Mouse (Mus musculus) lung, adult 2 months (tissue): Measurements from ENCODE around the gene Olfr995. TPM values are rescaled to one million over a fixed set of nuclear protein-coding genes. Genes with fewer than 3 reads are reported as not detected.

Experiments
- DNase-seq: peaks from one replicate; pipeline ENCODE4 v3.0.0; 2022
- H3K4me1 ChIP-seq: fragments of 200-500 bp; 2 replicates; pipeline ENCODE4 v1.6.1; 2011; ENCODE audit warnings: low read length; ENCODE audit not compliant: control insufficient read depth, insufficient read depth
- H3K4me3 ChIP-seq: fragments of 200-500 bp; replicated peaks from 2 replicates; pipeline ENCODE3; 2011; ENCODE audit warnings: low read depth, mild to moderate bottlenecking, control low read depth, low read length; ENCODE audit errors: extremely low read depth
- CTCF ChIP-seq: fragments of 200-500 bp; IDR thresholded peaks from 2 replicates; pipeline ENCODE4 v1.5.1; 2011; ENCODE audit warnings: mild to moderate bottlenecking, low read length, control low read depth; ENCODE audit not compliant: insufficient read depth
- POLR2A ChIP-seq: fragments of 200-500 bp; IDR thresholded peaks from 2 replicates; pipeline ENCODE4 v1.6.1; 2011; ENCODE audit warnings: low read depth, mild to moderate bottlenecking, control low read depth, low read length, borderline replicate concordance; ENCODE audit errors: extremely low read depth
- WGBS: fragments of 180-500 bp; shearing (Covaris S2); methylation state at CpG from one replicate; pipeline ENCODE4 v1.1.7; 2018; 5-methylcytosine and 5-hydroxymethylcytosine counted together
- polyA plus RNA-seq: library from polyadenylated mRNA; depleted of rRNA; stranded (reverse); fragments of >200 nt; gene quantifications from 2 replicates; pipeline ENCODE4 v1.2.3, GENCODE M21; 2012; rRNA removed

The Olfr995 gene
- polyA plus RNA-seq = not detected in 2 replicates

- TF ChIP-seq CTCF (no peak), POLR2A (no peak)
- no peak within 1 kb of the TSS for H3K4me3 ChIP-seq
- H3K4me1 ChIP-seq = no peaks in the 10 kb centered on the region
- no peak for DNase-seq
- whole genome bisulfite sequencing = 34% methylated on average over 1 of the region's 1 CpGs
Measured at GRCm38 (mm10) chr2:85443539-85443938, at the start of gene Olfr995. Olfr995 (minus strand) TSS chr2:85443639.

- no peak overlapping the region for H3K4me3 ChIP-seq
- DNase-seq = no peak
- no peaks in the 10 kb centered on the region for H3K4me1 ChIP-seq
- 78% methylated on average over 5 of the region's 5 CpGs for WGBS
- no peak for TF ChIP-seq CTCF
- no peak for TF ChIP-seq POLR2A
Measured at GRCm38 (mm10) chr2:85490396-85490795, 47.0 kb upstream of the Olfr995 start.

- Histone ChIP-seq H3K4me1 (no peaks in the 10 kb centered on the region), H3K4me3 (no peak overlapping the region)
- peak; percentile 8 for DNase-seq
- no peak for TF ChIP-seq POLR2A
- no peak for TF ChIP-seq CTCF
- WGBS = 49% methylated on average over 3 of the region's 3 CpGs
Measured at GRCm38 (mm10) chr2:85466801-85467325, 23.4 kb upstream of the Olfr995 start.

- DNase-seq = no peak
- H3K4me3 ChIP-seq = no peak overlapping the region
- TF ChIP-seq POLR2A (no peak), CTCF (no peak)
- H3K4me1 ChIP-seq = no peaks in the 10 kb centered on the region
Measured at GRCm38 (mm10) chr2:85442546-85442945, 893 bp downstream of the Olfr995 start.

- WGBS = 81% methylated on average over 3 of the region's 3 CpGs
- no peak for DNase-seq
- Histone ChIP-seq H3K4me3 (no peak within 1 kb of the TSS), H3K4me1 (no peaks in the 10 kb centered on the region)
- TF ChIP-seq CTCF (no peak), POLR2A (no peak)
Measured at GRCm38 (mm10) chr2:85436351-85436750, 7.1 kb downstream of the Olfr995 start, which contains the start of gene Olfr994. Olfr994 (minus strand) TSS chr2:85436451.

GRCm38 (mm10) chr2:85425893-85426292 lies 17.5 kb downstream of the Olfr995 start:
- WGBS = 97% methylated on average over 1 of the region's 1 CpGs
- DNase-seq = no peak
- Histone ChIP-seq H3K4me1 (no peaks in the 10 kb centered on the region), H3K4me3 (no peak overlapping the region)
- TF ChIP-seq CTCF (no peak), POLR2A (no peak)

- H3K4me3 ChIP-seq = no peak within 1 kb of the TSS
- H3K4me1 ChIP-seq = no peaks in the 10 kb centered on the region
- DNase-seq = no peak
- TF ChIP-seq POLR2A (no peak), CTCF (no peak)
Measured at GRCm38 (mm10) chr2:85414777-85415176, 28.7 kb downstream of the Olfr995 start, which contains the start of gene Olfr993. Olfr993 (minus strand) TSS chr2:85414877.

- 44% methylated on average over 2 of the region's 2 CpGs for WGBS
- no peaks in the 10 kb centered on the region for H3K4me1 ChIP-seq
- TF ChIP-seq POLR2A = no peak
- TF ChIP-seq CTCF = no peak
Measured at GRCm38 (mm10) chr2:85409369-85409768, 34.1 kb downstream of the Olfr995 start, which contains the start of gene Olfr992. Olfr992 (minus strand) TSS chr2:85409469.

More at GRCm38 (mm10) chr2:85409369-85409768, 34.1 kb downstream of the Olfr995 start, which contains the start of gene Olfr992:
- DNase-seq = no peak
- no peak within 1 kb of the TSS for H3K4me3 ChIP-seq

Other genes with a start within 250 kb of the Olfr995 start
- 0.14 and 0.21 TPM in 2 replicates for gene Lrrc55, start 246.4 kb downstream of the Olfr995 start, polyA plus RNA-seq
- gene Olfr987, start 104.3 kb downstream of the Olfr995 start, polyA plus RNA-seq = not detected in 2 replicates
- gene Olfr988, start 80.4 kb downstream of the Olfr995 start, polyA plus RNA-seq = not detected in 2 replicates
- not detected in 2 replicates for gene Olfr992, start 34.2 kb downstream of the Olfr995 start, polyA plus RNA-seq
- not detected in 2 replicates for gene Olfr993, start 28.8 kb downstream of the Olfr995 start, polyA plus RNA-seq
- gene Olfr994, start 7.2 kb downstream of the Olfr995 start, polyA plus RNA-seq = not detected in 2 replicates
- gene 4833423E24Rik, start 75.4 kb upstream of the Olfr995 start, polyA plus RNA-seq = 0.06 and 5.1 TPM in 2 replicates
- gene Olfr996, start 135.6 kb upstream of the Olfr995 start, polyA plus RNA-seq = not detected in 2 replicates
- gene Olfr998, start 145.3 kb upstream of the Olfr995 start, polyA plus RNA-seq = not detected in 2 replicates
- not detected in 2 replicates for gene Olfr1000, start 168.3 kb upstream of the Olfr995 start, polyA plus RNA-seq
- gene Olfr1002, start 207.1 kb upstream of the Olfr995 start, polyA plus RNA-seq = not detected in 2 replicates
- gene Olfr154, start 220.8 kb upstream of the Olfr995 start, polyA plus RNA-seq = not detected in 2 replicates
- not detected in 2 replicates for gene Olfr1006, start 235.1 kb upstream of the Olfr995 start, polyA plus RNA-seq
- not detected in 2 replicates for gene Olfr1008, start 245.8 kb upstream of the Olfr995 start, polyA plus RNA-seq